Mouse (Mus musculus) adrenal gland, adult 18-20 months (tissue): ENCODE data around the gene Adra2a. TPM values are rescaled to one million over a fixed set of nuclear protein-coding genes. Genes with fewer than 3 reads are reported as not detected.
A peak's percentile ranks its signal among the peaks of the same experiment; 100 is the strongest.

ENCODE experiments used
- DNase-seq, 2 experiments: peaks; one replicate each; pipeline ENCODE4 v3.0.0; 2021 to 2022; ENCODE audit warnings: low spot score in 2 of 2
- long read RNA-seq, 2 experiments: library from polyadenylated mRNA; stranded (forward); transcript quantifications; one replicate each; pipeline ENCODE4 v2.0.0; 2021
- total RNA-seq, 2 experiments: library from RNA; stranded (reverse); gene quantifications; 1 replicate in 1 of 2; 2 replicates in 1 of 2; pipeline ENCODE4 v1.2.3; 2021

The Adra2a gene
- total RNA-seq: under 1 TPM; 0.33 to 0.38 TPM
- long read RNA-seq, experiment 1: 0 reads
- long read RNA-seq, experiment 2: 0 reads

- no peak for DNase-seq
These were observed at the start of gene Adra2a for GRCm38 (mm10) chr19:54043851-54044250. Gene Adra2a (plus strand): TSS chr19:54044151.

- DNase-seq: no peak
These were observed 49.7 kb upstream of the Adra2a start for GRCm38 (mm10) chr19:53994276-53994675.

GRCm38 (mm10) chr19:54010973-54011372 lies 33.0 kb upstream of the Adra2a start:
- DNase-seq: no peak

GRCm38 (mm10) chr19:54014999-54015398 lies 29.0 kb upstream of the Adra2a start:
- no peak for DNase-seq

GRCm38 (mm10) chr19:54015503-54015902 lies 28.4 kb upstream of the Adra2a start:
- DNase-seq: no peak

- no peak for DNase-seq
These were observed 8.9 kb upstream of the Adra2a start for GRCm38 (mm10) chr19:54035100-54035499.

- no peak for DNase-seq
These were observed 4.5 kb upstream of the Adra2a start for GRCm38 (mm10) chr19:54039441-54039840.

- DNase-seq: no peak
These were observed 3.5 kb upstream of the Adra2a start for GRCm38 (mm10) chr19:54040356-54041028.

- no peak for DNase-seq
These were observed 3.0 kb upstream of the Adra2a start for GRCm38 (mm10) chr19:54041029-54041367.

- peak; percentile 43 to 46 for DNase-seq
These were observed 788 bp downstream of the Adra2a start for GRCm38 (mm10) chr19:54044507-54045371.

- no peak for DNase-seq
These were observed 1.5 kb downstream of the Adra2a start for GRCm38 (mm10) chr19:54045412-54045811.

- peak in 1 of 2 experiments; percentile 26 for DNase-seq
These were observed 2.2 kb downstream of the Adra2a start for GRCm38 (mm10) chr19:54045931-54046683.

GRCm38 (mm10) chr19:54046684-54047070 lies 2.7 kb downstream of the Adra2a start:
- no peak for DNase-seq

GRCm38 (mm10) chr19:54047386-54048050 lies 3.6 kb downstream of the Adra2a start:
- no peak for DNase-seq

- no peak for DNase-seq
These were observed 4.4 kb downstream of the Adra2a start for GRCm38 (mm10) chr19:54048161-54048885.

- no peak for DNase-seq
These were observed 7.7 kb downstream of the Adra2a start for GRCm38 (mm10) chr19:54051651-54052050.

- no peak for DNase-seq
These were observed 11.9 kb downstream of the Adra2a start for GRCm38 (mm10) chr19:54055845-54056244.

GRCm38 (mm10) chr19:54068447-54068846 lies 24.5 kb downstream of the Adra2a start:
- no peak for DNase-seq

GRCm38 (mm10) chr19:54070521-54070920 lies 26.6 kb downstream of the Adra2a start:
- no peak for DNase-seq

GRCm38 (mm10) chr19:54072233-54072800 lies 28.4 kb downstream of the Adra2a start:
- no peak for DNase-seq
